Mouse (Mus musculus) CD4-positive, CD25-positive, alpha-beta regulatory T cell, adult 9 weeks (primary cell): ENCODE data around the gene Ppm1k. TPM values are rescaled to one million over a fixed set of nuclear protein-coding genes. Genes with fewer than 3 reads are reported as not detected.

Experiments used
- polyA plus RNA-seq: library from polyadenylated mRNA; unstranded; fragments of 100-300 nt; shearing (Covaris generic); gene quantifications from one replicate; pipeline ENCODE4 v1.2.1, GENCODE M21; 2017

The Ppm1k gene
- polyA plus RNA-seq, result 21.3 TPM

GRCm38 (mm10) chr6:57535386-57535936, at the start of gene Ppm1k:
TSS of gene Ppm1k (minus strand) at chr6:57535468.

GRCm38 (mm10) chr6:57580881-57581548, 45.7 kb upstream of the Ppm1k start, which contains the start of gene Herc6:
TSS of gene Herc6 (plus strand) at chr6:57581000.

Other genes starting within 250 kb of the Ppm1k start
- not detected for gene Vmn1r16, start 206.0 kb downstream of the Ppm1k start, polyA plus RNA-seq
- not detected for gene Vmn1r17, start 171.7 kb downstream of the Ppm1k start, polyA plus RNA-seq
- not detected for gene Vmn1r18, start 139.7 kb downstream of the Ppm1k start, polyA plus RNA-seq
- gene Vmn1r19, start 131.7 kb downstream of the Ppm1k start, polyA plus RNA-seq, result not detected
- not detected for gene Vmn1r20, start 106.5 kb downstream of the Ppm1k start, polyA plus RNA-seq
- 33.8 TPM for gene Herc6, start 45.5 kb upstream of the Ppm1k start, polyA plus RNA-seq
- 6.6 TPM for gene Pyurf, start 156.6 kb upstream of the Ppm1k start, polyA plus RNA-seq
- gene Lancl2, start 167.1 kb upstream of the Ppm1k start, polyA plus RNA-seq, result 8.7 TPM